Mouse (Mus musculus) midbrain, embryonic 14.5 days (tissue): ENCODE measurements at regions not wholly inside any gene's neighbourhood (a gene's known extent, or its start where the extent isn't known, plus 50 kb on each side); places are given as distances from the start of the nearest gene placed in this dataset.

Source experiments
- ATAC-seq: fragments of 200-750 bp; cut with Nextera tagmentation; 2 replicates; pipeline ENCODE4 v1.8.0; 2017; ENCODE audit warnings: moderate number of reproducible peaks, moderate library complexity; ENCODE audit not compliant: low FRiP score, low TSS enrichment
- DNase-seq: peaks from one replicate; pipeline ENCODE4 v3.0.0-alpha.2; 2015
- H3K27ac ChIP-seq: fragments of 300-500 bp; sonication (generic); replicated peaks from 2 replicates; pipeline ENCODE4 v1.5.1; 2014; ENCODE audit warnings: mild to moderate bottlenecking, low read depth, low read length, moderate library complexity
- H3K27me3 ChIP-seq: fragments of 300-500 bp; sonication (generic); 2 replicates; pipeline ENCODE4 v1.6.1; 2014; ENCODE audit warnings: low read length, control low read depth, mixed read lengths; ENCODE audit not compliant: control insufficient read depth, insufficient read depth
- H3K36me3 ChIP-seq: fragments of 300-500 bp; sonication (generic); 2 replicates; pipeline ENCODE4 v1.6.1; 2014; ENCODE audit warnings: low read length, control low read depth; ENCODE audit not compliant: control insufficient read depth, insufficient read depth
- H3K4me1 ChIP-seq: fragments of 300-500 bp; sonication (generic); 2 replicates; pipeline ENCODE4 v1.6.1; 2014; ENCODE audit warnings: mild to moderate bottlenecking, antibody characterized with exemption, low read length, control low read depth; ENCODE audit not compliant: control insufficient read depth, insufficient read depth
- H3K4me2 ChIP-seq: fragments of 300-500 bp; sonication (generic); 2 replicates; pipeline ENCODE4 v1.6.1; 2014; ENCODE audit warnings: mild to moderate bottlenecking, low read length, moderate library complexity
- H3K4me3 ChIP-seq: fragments of 300-500 bp; sonication (generic); replicated peaks from 2 replicates; pipeline ENCODE4 v1.5.1; 2014; ENCODE audit warnings: low read depth, low read length
- H3K9ac ChIP-seq: fragments of 300-500 bp; sonication (generic); replicated peaks from 2 replicates; pipeline ENCODE4 v1.6.1; 2014; ENCODE audit warnings: mild to moderate bottlenecking, low read length, moderate library complexity
- H3K9me3 ChIP-seq: fragments of 300-500 bp; sonication (generic); 2 replicates; pipeline ENCODE4 v1.6.1; 2016; ENCODE audit warnings: low read length, control low read depth, mixed read lengths; ENCODE audit not compliant: control insufficient read depth
- WGBS: fragments of 180-500 bp; shearing (Covaris S2); extraction: QIAGEN DNeasy Blood & Tissue Kit; methylation state at CpG from one replicate; pipeline ENCODE4 v1.1.7; 2014; 5-methylcytosine and 5-hydroxymethylcytosine counted together

GRCm38 (mm10) chr7:58310096-58310495, 345.9 kb upstream of the Atp10a start:
- ATAC-seq (no peak), DNase-seq (peak; percentile 55)
- H3K9me3 ChIP-seq, result no peaks in the 10 kb centered on the region
- no peaks in the 10 kb centered on the region for H3K4me1 ChIP-seq
- H3K27me3 ChIP-seq, result no peaks in the 10 kb centered on the region
- H3K36me3 ChIP-seq, result no peaks in the 10 kb centered on the region
- no peak overlapping the region for H3K9ac ChIP-seq
- H3K4me3 ChIP-seq, result no peak overlapping the region
- H3K4me2 ChIP-seq, result no peak overlapping the region
- WGBS, result 67% methylated on average over 2 of the region's 2 CpGs
- H3K27ac ChIP-seq, result no peak overlapping the region

- no peak for ATAC-seq
- Histone ChIP-seq H3K36me3 (no peaks in the 10 kb centered on the region), H3K27me3 (no peaks in the 10 kb centered on the region), H3K27ac (no peak overlapping the region), H3K4me2 (no peak overlapping the region), H3K9me3 (no peaks in the 10 kb centered on the region), H3K4me1 (no peaks in the 10 kb centered on the region), H3K4me3 (no peak overlapping the region), H3K9ac (no peak overlapping the region)
- 57% methylated on average over 1 of the region's 1 CpGs for WGBS
- DNase-seq, result no peak
Measured at GRCm38 (mm10) chr7:58322381-58322780, 333.6 kb upstream of the Atp10a start.

GRCm38 (mm10) chr7:58367384-58367783, 288.6 kb upstream of the Atp10a start:
- H3K9ac ChIP-seq, result no peak overlapping the region
- H3K27ac ChIP-seq, result no peak overlapping the region
- no peak for ATAC-seq

GRCm38 (mm10) chr7:58383401-58383800, 272.6 kb upstream of the Atp10a start:
- Histone ChIP-seq H3K4me2 (no peak overlapping the region), H3K4me1 (no peaks in the 10 kb centered on the region), H3K27ac (no peak overlapping the region), H3K4me3 (no peak overlapping the region), H3K9me3 (no peaks in the 10 kb centered on the region), H3K27me3 (no peaks in the 10 kb centered on the region), H3K9ac (no peak overlapping the region), H3K36me3 (no peaks in the 10 kb centered on the region)
- ATAC-seq, result no peak
- no peak for DNase-seq
- 79% methylated on average over 1 of the region's 1 CpGs for WGBS

More at GRCm38 (mm10) chr7:58367384-58367783, 288.6 kb upstream of the Atp10a start:
- H3K9me3 ChIP-seq, result no peaks in the 10 kb centered on the region
- H3K4me2 ChIP-seq, result no peak overlapping the region
- WGBS, result 80% methylated on average over 1 of the region's 1 CpGs
- no peak overlapping the region for H3K4me3 ChIP-seq
- H3K4me1 ChIP-seq, result no peaks in the 10 kb centered on the region
- no peak for DNase-seq
- H3K36me3 ChIP-seq, result no peaks in the 10 kb centered on the region
- no peaks in the 10 kb centered on the region for H3K27me3 ChIP-seq

GRCm38 (mm10) chr7:58388326-58388725, 267.6 kb upstream of the Atp10a start:
- no peaks in the 10 kb centered on the region for H3K4me1 ChIP-seq
- no peak overlapping the region for H3K9ac ChIP-seq
- H3K36me3 ChIP-seq, result no peaks in the 10 kb centered on the region
- 80% methylated on average over 1 of the region's 1 CpGs for WGBS
- no peak for DNase-seq
- H3K27me3 ChIP-seq, result no peaks in the 10 kb centered on the region
- no peaks in the 10 kb centered on the region for H3K9me3 ChIP-seq
- no peak overlapping the region for H3K27ac ChIP-seq
- no peak overlapping the region for H3K4me3 ChIP-seq
- no peak for ATAC-seq
- H3K4me2 ChIP-seq, result no peak overlapping the region

- Histone ChIP-seq H3K27ac (no peak overlapping the region), H3K9ac (no peak overlapping the region), H3K4me2 (no peak overlapping the region), H3K27me3 (no peaks in the 10 kb centered on the region), H3K9me3 (no peaks in the 10 kb centered on the region), H3K36me3 (no peaks in the 10 kb centered on the region), H3K4me1 (peaks cover 2% of the 10 kb centered on the region), H3K4me3 (no peak overlapping the region)
- ATAC-seq (no peak), DNase-seq (no peak)
- WGBS, result 86% methylated on average over 4 of the region's 4 CpGs
Measured at GRCm38 (mm10) chr7:58392391-58393115, 263.4 kb upstream of the Atp10a start.

- ATAC-seq (no peak), DNase-seq (peak; percentile 65)
- Histone ChIP-seq H3K9me3 (no peaks in the 10 kb centered on the region), H3K4me2 (peak overlapping the region; percentile 58), H3K4me1 (peaks cover 6% of the 10 kb centered on the region), H3K9ac (peak overlapping the region; percentile 57), H3K27ac (peak overlapping the region; percentile 95), H3K36me3 (no peaks in the 10 kb centered on the region), H3K4me3 (peak overlapping the region; percentile 38), H3K27me3 (no peaks in the 10 kb centered on the region)
- 6% methylated on average over 6 of the region's 6 CpGs for WGBS
Measured at GRCm38 (mm10) chr7:58397992-58398391, 258.0 kb upstream of the Atp10a start.

- WGBS, result under 1% methylated on average over 9 of the region's 9 CpGs
- Histone ChIP-seq H3K4me2 (peak overlapping the region; percentile 58), H3K27me3 (no peaks in the 10 kb centered on the region), H3K36me3 (no peaks in the 10 kb centered on the region), H3K27ac (peak overlapping the region; percentile 95), H3K4me1 (peaks cover 6% of the 10 kb centered on the region), H3K9me3 (no peaks in the 10 kb centered on the region), H3K9ac (peak overlapping the region; percentile 57), H3K4me3 (peak overlapping the region; percentile 38)
- peak; percentile 44 for ATAC-seq
- DNase-seq, result no peak
Measured at GRCm38 (mm10) chr7:58398558-58399144, 257.3 kb upstream of the Atp10a start.

GRCm38 (mm10) chr7:58399145-58399604, 256.8 kb upstream of the Atp10a start:
- H3K27ac ChIP-seq, result peak overlapping the region; percentile 95
- H3K4me1 ChIP-seq, result peaks cover 6% of the 10 kb centered on the region
- no peaks in the 10 kb centered on the region for H3K27me3 ChIP-seq
- H3K9ac ChIP-seq, result peak overlapping the region; percentile 57
- H3K9me3 ChIP-seq, result no peaks in the 10 kb centered on the region
- DNase-seq, result peak; percentile 99
- H3K4me3 ChIP-seq, result peak overlapping the region; percentile 38
- peak; percentile 98 for ATAC-seq
- peak overlapping the region; percentile 58 for H3K4me2 ChIP-seq
- under 1% methylated on average over 21 of the region's 21 CpGs for WGBS
- H3K36me3 ChIP-seq, result no peaks in the 10 kb centered on the region
